Mouse (Mus musculus): ENCODE measurements at regions not wholly inside any gene's neighbourhood (a gene's known extent, or its start where the extent isn't known, plus 50 kb on each side); places are given as distances from the start of the nearest gene placed in this dataset.

DNA sequence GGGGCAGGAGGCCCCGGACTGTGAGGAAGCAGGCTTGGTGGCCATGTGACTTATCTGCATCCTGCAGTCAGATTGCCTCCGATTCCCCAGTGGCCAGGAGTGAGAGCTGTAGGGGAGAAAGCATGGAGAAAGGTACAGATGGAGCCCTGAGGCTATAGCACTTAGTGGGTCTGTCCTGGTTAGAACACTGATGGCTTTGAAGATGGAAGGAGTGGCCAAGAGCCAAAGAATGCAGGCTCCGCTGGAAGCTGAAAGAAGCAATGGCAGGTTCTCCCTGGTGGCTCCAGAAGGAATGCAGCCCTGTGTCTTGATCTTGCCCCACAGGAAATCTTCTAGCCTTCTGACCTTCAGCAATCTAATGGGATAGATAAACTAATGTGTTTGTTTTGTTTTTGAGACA lies 926.3 kb downstream of the 4930447A16Rik start:
- DNase-seq, result no peak

DNA sequence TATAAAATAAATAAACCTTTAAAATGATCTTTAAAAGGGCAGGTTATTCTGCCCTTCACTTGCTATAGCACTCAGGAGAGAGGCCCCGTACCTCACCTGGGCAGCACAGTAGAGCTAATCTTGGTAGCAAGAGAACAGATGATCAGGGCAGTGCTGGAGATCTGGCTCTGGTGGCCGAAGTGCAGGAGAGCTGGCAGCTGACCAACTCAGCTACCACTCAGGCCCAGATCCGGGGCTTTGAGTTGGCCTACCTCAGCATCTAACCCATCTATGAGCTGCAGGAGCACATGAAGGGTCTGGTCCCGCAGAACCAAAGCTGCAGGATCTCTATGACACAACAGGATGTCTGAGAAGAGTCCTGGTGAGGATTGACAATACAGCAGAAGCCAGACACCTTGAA lies 928.0 kb downstream of the 4930447A16Rik start:
- no peak for DNase-seq

DNA sequence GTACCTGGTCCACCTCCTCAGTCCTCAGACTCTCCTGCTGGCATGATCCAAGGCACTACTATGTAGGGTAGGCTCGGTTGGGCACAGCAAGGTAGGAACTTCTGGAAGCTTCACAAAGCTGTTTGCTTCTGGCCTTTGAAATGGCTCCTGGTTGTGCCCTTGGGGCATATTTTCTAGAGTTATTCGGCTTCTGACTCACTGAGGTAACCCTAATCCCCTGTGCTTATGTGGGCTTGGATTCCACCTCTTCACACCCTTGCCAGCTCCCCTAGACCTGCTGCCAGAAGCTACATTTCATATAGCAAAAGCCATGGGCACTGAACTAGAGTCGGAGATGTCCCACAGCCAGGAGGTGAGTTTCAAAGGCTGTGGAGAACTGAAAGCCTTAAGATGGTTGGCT lies 933.7 kb downstream of the 4930447A16Rik start:
- DNase-seq, result no peak

DNA sequence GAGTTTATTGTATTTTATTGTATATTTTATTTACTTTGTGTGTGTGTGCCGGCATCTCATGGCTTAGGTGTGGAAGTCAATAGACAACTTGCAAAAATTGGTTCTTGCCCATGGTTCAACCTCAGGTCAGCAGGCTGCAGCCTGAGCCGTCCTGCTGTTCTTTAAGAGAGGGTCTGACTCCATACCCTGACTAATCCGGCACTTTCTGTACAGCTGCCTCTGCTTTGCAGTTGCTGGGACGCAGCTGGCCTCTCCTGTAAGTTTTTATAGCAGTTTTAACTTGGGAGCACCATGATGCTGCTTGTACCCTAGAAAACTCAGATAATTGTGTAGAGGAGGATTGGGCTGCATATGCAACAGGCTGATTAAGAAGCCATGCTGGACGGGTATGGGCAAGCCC lies 938.2 kb downstream of the 4930447A16Rik start:
- DNase-seq, result no peak

DNA sequence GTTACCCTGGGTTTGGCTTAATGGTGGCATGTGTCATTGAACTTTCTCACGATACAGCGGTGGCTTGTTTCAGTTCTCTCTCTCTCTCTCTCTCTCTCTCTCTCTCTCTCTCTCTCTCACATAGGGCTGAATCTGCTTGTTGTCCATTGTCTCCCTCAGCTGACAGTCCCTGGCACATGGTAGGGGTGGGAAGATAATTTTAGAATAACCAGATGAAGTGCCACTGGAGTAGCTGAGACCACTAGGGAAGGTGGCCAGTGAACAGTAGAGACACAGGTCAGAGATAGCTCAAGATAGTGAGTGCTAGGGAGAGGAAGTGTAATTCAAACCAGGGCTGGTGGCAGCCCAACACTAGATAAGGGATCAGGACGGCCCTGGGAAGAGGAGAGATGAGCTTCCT lies 938.7 kb downstream of the 4930447A16Rik start:
- DNase-seq, result no peak

DNA sequence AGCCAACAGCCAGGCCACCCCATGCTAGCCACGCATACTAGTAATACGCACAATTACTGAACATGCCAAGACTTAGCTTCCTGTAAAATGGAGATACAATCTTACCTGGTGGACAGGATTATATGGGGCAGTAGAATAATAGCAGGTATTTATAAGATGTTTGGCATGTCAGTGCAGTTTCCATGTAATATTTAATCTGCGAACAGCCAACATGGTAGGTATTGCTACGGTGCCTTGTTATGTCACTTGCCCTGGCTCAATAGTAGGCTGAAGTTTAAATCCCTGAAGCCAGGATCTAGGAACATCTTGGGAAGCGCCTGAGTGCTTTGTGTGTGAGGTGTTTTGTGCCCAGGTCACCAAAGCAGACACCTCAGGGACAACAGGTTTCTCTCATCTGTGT lies 942.3 kb downstream of the 4930447A16Rik start:
- no peak for DNase-seq

DNA sequence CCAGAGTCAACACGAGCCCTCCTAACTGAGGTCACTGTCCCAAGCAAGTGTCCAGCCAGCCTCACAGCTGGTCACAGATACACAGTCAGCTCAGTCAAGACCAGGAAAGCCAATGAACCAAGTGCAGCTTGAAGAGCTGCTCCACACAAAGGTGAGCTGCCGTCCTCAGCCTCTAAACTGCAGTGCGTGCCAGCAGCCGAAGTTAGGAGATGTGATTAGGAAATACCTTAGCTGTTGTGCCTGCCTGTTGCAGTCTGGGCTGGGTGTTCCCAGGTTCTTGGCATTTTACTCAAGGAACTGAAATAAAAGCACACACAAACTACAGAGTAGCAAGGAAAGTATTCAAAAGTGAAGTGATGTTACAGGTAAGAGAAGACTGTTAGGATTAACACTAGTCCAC lies 942.9 kb downstream of the 4930447A16Rik start:
- DNase-seq, result no peak

DNA sequence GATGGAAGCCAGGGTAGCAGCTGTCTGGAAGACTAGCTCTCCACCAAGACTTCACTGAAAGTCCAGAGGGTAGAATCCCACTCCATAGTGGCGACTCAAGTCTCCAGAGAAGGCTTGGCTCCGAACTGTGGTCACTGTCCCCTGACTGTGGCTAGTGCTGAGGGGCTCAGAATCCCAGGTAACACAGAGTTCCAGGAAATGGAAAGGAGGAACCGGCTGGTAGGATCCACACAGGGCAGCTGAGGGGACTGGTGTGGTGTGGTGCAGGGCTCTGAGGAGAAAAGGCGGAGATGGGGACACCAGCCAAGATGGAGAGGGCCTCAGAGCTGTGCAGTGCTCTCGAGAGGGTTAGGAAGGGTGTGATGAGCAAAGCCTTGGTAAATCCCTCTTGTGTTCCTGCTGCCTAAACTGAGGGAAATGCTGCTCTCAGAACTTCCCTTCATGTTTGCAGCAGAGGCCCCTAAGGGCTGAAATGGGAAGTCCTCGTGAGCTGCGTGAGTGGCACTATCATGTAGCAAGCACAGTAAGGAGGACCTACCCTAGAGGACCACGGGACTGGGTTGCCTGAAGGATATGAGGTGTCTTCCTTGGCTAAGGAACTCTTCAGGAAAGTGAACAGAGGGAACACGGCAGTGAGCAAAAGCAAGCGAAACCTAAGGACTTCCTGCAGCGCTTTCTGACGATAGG lies 946.2 kb downstream of the 4930447A16Rik start:
- no peak for DNase-seq

DNA sequence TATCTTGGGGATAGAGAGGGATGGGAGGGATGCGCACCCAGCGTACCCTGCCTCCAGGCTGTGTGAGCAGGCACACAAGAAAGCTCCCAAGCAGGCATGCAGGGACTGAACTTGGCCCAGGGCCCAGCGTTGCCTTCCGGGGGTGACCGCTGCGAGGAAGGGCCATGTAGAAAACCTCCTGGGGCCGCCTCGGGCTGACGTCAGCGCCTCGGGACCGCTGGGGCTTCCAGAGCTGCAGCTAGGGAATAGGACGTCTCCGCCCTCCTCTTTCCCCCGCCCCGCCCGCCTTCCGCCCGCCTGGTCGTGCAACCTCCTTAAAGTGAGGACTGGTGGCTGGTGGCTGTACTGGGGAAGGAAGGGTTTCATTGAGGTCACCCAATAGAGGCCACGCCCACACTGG lies 948.4 kb downstream of the 4930447A16Rik start:
- DNase-seq, result peak; percentile 86

DNA sequence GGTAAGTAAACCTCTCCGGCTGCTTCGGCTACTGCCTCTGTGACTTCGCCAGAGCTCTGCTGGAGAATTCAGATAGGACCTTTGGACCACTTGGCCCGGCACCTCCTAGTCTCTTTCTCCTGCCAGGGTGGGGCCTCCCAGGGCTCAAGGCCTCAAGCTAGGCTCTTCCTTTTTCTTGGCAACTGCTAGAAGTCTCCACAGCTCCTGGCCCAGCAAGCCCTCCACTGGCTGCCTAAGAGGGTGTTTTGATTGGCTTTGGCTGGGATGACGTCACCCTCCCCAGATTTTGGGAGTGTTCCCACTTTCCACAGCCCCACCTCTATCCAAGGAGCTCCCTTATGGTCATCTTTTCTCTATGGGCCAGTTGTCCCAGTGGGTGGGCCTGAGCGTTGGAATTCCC lies 949.4 kb downstream of the 4930447A16Rik start:
- DNase-seq, result peak; percentile 88

DNA sequence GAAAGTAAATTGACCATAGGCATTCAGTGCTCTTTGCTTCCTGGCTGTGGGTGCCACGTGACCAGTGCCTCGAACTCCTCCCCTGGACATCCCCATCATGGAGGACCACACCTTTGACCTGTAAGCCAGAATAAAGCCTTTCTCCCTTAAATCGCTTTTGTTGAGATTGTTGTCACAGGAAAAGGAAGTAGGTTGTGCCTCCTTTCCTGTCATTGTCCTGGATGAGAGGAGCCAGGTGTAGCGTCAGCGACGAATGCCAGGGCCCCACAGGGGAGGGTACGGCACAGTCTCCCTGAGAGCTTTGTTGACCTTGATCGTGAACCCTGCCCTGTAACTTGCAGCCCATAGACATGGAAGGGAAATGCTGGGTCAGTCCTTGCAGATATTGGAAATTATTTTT lies 952.8 kb downstream of the 4930447A16Rik start:
- peak; percentile 46 for DNase-seq

DNA sequence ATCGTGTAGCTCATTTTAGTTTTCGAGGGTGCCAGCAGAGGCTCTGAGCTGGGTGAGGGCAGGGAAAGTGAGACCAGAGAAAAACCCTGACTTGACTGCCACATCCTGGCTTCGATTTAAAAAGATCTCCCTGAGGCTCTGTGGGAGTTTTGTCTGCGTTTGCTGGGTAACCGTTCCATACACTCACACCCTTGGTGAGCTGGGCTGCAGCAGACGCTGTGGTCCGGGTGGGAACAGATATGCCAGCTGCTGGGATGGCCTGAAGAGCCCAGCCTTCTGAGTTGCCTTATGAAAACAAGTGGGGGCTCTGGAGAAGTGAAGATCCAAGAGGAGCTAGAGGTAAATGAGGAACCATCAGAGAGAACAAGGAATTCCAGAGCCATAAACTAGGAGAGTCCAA lies 962.3 kb downstream of the 4930447A16Rik start:
- no peak for DNase-seq

DNA sequence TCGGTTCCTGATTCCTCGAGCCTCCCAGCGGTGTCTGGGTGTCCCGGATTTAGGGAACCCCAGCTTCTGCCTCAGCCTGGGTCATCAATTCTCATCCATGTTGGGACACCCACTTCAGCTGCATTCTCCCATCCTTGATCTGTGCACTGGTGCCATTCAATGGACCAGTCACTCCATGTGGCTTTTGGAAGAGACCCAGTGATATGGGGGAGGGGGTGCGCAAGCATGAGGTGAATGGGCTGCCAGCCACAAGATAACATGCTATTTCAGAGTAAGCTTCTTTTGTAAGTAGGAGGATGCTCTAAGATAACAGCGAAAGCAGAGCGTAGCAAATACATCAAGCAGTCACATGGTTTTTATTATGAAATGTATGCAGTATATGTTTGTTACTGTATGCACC lies 963.1 kb downstream of the 4930447A16Rik start:
- no peak for DNase-seq

DNA sequence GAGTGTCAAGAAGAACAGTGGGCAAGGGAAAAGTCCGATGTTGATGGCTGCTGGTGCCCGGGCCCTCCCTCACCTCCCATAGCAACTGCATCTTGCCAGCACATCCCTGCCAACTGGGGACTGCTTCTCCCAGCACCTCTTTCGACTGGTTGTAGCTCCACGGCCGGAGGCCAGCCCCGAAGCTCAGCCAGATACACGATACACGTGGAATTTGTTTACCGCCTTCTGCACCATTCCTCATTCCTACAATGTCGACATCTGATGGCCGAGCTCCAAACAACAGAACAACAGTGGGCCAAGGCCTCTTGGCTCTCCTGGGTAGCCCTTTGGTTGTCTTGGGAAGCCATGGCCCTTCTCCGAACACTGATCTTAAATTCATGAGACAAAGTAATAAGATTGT lies 965.1 kb downstream of the 4930447A16Rik start:
- no peak for DNase-seq

DNA sequence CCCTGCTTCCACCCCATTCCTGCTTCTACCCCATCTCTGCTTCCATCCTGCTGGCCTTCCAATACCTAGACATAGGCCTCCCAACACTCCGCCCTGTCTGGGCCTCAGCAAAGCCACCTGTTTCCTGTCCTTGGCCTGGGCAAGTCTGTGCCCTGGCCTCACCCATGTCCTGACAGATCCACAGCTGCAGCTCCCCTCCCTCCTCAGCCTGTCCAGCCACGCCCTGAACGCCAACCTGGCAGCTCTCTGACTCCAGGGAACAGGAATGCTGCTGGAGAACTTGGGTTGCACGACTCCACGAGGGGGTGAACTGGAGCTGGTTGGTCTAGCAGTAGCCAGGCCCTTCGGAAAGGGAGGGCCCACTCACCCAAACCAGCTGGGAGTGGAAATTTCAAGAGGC lies 966.1 kb downstream of the 4930447A16Rik start:
- peak; percentile 58 for DNase-seq

DNA sequence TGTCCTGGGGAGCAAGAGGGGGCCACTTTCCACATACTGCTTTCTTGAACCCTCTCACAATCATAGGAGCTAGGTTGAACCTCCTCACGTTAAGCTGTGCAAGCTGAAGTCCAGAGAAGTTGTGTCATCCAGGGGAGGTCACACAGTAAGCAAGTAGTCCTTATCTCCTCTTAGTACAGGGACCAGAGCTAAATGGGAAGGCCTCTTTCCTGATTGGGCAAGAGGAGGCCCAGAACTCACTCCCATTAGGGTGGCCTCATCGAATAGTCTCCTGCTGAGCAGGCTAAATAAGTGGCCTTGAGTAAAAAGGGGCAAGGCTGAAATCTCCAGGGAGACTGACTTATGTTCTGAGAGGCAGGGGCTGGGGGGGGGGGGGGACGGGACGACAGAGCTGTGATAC lies 966.5 kb downstream of the 4930447A16Rik start:
- no peak for DNase-seq

DNA sequence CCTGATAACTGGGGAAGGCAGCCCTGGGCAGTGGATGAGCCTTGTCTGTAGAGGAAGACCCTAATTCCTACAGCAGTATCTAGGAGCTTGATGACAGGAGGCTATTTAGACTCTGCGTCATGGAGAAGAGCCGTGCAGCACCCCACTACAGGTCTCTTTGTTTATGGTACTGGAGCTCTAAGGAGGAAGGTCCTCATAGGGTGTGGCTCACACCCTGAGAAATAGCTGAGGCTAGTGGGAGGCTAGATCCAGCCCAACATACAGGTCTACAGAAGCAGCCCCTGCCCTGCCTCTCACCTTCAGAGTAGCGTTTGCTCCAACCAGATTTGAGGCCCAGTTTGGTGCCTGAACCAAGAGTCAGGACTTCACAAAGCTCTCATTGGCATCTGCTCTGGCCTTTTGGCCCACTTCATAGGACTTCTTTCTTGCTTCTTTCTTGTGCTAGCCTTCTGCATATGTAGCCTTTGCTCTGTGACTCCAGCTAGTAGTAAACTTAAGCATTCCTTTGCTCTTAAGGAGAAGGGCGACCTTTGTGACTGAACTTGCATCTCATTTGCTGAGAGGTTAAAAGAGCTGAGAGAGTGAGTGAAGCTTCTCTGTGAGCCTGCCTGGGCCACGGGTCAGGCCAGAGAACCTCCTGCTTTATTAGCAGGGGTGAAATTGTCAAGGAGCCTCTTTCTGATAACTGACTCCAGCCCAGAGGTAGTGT lies 967.2 kb downstream of the 4930447A16Rik start:
- DNase-seq, result peak; percentile 38

DNA sequence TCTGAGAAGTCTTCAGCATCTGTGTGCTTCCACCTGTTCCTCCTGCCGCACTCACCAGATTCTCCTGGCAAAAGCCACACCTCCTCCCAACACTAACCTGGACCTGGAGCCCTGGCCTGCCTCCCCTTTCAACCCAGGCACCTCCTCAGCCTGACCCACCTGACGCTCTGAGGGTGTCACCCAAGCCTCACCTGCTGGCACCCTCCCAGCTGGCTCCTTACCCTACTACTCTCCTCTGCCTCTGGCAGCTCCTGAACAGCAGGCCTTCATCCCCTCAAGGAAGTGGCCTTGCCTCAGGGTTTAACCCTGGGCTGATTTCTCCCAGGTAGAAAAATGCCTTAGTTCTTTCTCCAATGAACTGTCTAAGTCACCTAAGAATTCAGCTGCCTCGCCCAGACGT lies 973.5 kb downstream of the 4930447A16Rik start:
- DNase-seq, result peak; percentile 31

DNA sequence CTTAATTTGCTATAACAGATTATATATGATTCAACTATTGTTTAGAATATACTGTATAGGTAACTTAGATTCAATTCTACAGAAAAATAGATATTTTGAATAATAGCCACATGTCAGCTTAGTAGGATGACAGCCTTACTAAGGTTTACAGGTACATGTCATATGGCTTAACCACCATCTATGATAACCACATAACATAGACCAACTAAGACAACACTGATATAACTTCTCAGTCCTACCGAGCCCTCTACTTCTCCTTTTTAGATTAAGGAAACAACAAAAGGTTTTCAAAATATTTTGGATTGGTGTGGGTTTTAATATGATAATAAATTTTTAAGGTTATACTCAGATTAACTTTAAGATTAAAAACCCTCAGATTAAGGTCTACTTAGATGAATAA lies 977.4 kb downstream of the 4930447A16Rik start:
- no peak for DNase-seq

DNA sequence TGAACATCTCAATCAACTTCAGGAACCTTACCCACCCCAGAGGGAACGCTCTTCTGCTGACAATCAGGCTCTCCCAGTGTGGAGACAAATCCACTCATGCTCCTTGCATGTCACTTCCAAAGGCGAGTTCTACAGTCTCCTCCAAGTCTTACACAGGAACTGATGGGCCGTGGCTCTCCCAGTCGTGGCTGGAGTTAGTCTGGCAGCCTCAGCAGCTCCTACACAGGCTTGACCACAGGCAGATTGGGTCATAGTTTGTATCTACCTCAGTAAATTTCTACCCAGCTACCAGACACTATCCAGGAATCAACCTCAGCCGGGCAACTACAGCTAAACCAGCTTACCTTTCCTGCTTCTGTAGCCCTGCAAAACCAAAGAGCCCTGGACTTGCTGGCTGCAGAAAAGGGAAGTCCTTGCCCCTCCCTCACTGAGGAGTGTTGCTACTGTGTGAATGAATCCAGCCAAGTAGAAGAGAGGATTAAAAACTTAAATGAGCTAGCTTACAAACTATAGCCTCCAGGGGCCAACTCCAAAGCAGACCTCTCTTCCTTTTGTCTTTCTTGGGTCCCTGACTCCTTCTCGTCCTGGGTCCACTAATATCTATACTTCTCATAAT lies 978.5 kb downstream of the 4930447A16Rik start:
- no peak for DNase-seq

DNA sequence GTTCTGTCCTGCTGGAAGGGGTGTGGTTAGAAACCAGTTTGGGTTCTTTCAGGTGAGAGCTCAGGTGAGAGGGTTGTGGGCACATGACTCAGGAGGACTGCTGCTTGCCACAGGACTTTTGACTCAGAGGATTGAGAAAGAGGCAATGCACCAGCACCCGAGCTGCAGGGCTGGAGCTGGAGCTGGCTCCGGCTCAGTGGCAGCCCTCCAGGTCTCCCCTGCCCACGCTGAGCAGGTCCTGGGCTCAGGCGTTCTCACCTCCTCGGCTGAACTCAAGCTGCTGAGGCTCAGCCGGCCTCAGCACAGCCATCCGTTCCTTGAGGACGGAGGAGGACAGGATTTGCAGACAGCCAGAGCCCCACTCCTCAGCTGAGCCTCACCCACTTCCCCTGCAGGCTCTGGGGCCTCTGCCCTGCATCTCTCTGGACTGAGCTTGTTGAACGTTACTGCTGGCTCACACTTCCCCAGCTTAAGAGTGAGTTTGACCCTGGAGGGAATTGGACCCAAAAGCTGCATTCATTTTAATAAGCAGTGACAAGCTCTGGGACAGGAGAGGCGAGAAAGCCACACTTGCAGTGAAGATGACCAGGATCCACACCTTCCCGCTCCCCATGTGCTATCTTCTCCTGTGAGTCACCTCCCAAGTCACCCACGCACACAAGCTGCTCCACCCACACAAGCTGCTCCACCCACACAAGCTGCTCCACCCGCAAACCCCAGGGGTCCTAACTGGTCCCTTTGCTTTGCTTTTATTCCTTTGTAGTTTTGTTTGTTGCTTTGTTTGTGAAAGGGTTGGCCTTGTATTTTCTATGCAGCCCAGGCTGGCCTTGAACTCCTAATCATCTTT lies 981.0 kb downstream of the 4930447A16Rik start:
- DNase-seq, result no peak

DNA sequence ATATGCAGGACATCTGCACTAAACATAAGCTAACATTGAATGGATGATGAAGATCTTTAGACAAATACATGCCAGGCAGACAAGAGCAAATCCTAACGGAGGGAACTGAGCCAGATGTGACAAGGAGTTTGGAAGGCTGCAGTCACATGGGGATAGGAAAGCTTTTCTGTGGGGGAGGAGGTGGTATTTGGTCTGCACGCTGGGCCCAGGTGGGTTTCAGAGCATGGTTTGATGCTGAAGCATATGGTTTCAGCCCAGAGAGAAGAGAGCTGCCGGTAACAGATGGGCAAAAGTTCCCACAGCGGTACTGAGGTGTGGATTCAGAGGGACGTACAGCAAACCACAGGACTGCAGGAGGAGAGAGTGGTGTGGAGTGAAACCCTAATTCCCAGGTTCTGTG lies 982.1 kb downstream of the 4930447A16Rik start:
- no peak for DNase-seq

DNA sequence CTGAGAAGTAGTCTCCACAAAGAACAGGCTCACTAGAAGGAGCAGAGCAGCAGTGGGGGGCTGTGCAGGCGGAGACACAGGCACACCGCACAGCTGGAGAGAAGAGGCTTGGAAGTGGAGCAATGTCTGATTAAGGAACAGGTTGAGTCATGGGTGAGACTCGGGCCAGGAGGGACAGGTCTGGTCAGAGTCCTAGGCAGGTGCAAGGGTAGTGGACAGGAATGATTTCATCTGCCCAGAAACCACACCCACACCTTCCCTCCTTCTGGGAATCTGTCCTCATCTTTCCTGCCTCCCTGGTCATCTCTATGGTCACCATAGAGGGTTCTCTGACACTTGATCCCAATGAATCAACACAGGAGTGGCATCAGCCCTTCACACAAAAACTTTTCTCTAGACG lies 983.8 kb downstream of the 4930447A16Rik start:
- no peak for DNase-seq

Measured in kidney, adult 9 months (tissue).